Mouse (Mus musculus) midbrain, embryonic 11.5 days (tissue): Measurements from ENCODE around the gene Tekt2. TPM values are rescaled to one million over a fixed set of nuclear protein-coding genes. Genes with fewer than 3 reads are reported as not detected.

ENCODE experiments used
- ATAC-seq: fragments of 200-750 bp; cut with Nextera tagmentation; 2 replicates; pipeline ENCODE4 v1.8.0; 2017; ENCODE audit warnings: moderate TSS enrichment, moderate library complexity; ENCODE audit not compliant: low FRiP score
- DNase-seq: peaks from one replicate; pipeline ENCODE4 v3.0.0; 2015; ENCODE audit warnings: low spot score; ENCODE audit errors: missing footprints
- H3K27ac ChIP-seq: fragments of 300-500 bp; sonication (generic); 2 replicates; pipeline ENCODE4 v1.5.1; 2014; ENCODE audit warnings: low read depth, low read length
- H3K27me3 ChIP-seq: fragments of 300-500 bp; sonication (generic); 2 replicates; pipeline ENCODE4 v1.6.1; 2014; ENCODE audit warnings: mild to moderate bottlenecking, low read length, moderate library complexity, mixed read lengths; ENCODE audit not compliant: control insufficient read depth, insufficient read depth
- H3K36me3 ChIP-seq: fragments of 300-500 bp; sonication (generic); 2 replicates; pipeline ENCODE4 v1.6.1; 2014; ENCODE audit warnings: mild to moderate bottlenecking, low read length, moderate library complexity, mixed read lengths; ENCODE audit not compliant: control insufficient read depth, insufficient read depth
- H3K4me1 ChIP-seq: fragments of 300-500 bp; sonication (generic); 2 replicates; pipeline ENCODE4 v1.6.1; 2014; ENCODE audit warnings: low read length; ENCODE audit not compliant: control insufficient read depth, insufficient read depth
- H3K4me2 ChIP-seq: fragments of 300-500 bp; sonication (generic); 2 replicates; pipeline ENCODE4 v1.6.1; 2014; ENCODE audit warnings: mild to moderate bottlenecking, moderate library complexity
- H3K4me3 ChIP-seq: fragments of 300-500 bp; sonication (generic); 2 replicates; pipeline ENCODE4 v1.5.1; 2014; ENCODE audit warnings: low read depth, low read length
- H3K9ac ChIP-seq: fragments of 300-500 bp; sonication (generic); 2 replicates; pipeline ENCODE4 v1.6.1; 2014; ENCODE audit warnings: low read length
- H3K9me3 ChIP-seq: fragments of 300-500 bp; sonication (generic); 2 replicates; pipeline ENCODE4 v1.6.1; 2016; ENCODE audit warnings: low read length; ENCODE audit not compliant: control insufficient read depth
- WGBS: fragments of 180-500 bp; shearing (Covaris S2); extraction: QIAGEN DNeasy Blood & Tissue Kit; methylation state at CpG from one replicate; pipeline ENCODE4 v1.1.7; 2014; 5-methylcytosine and 5-hydroxymethylcytosine counted together
- polyA plus RNA-seq: library from polyadenylated mRNA; unstranded; fragments of >200 nt; fragmentation: Nextera tagmentation; extraction: Ambion mirVana; gene quantifications from 2 replicates; pipeline ENCODE4 v1.2.1, GENCODE M21; 2014

Tekt2 gene
- 1.8 and 2.2 TPM in 2 replicates for polyA plus RNA-seq

GRCm38 (mm10) chr4:126325281-126325861 is at the start of gene Tekt2:
Gene Tekt2 (minus strand): TSS chr4:126325688.
- WGBS, result 10% methylated on average over 23 of the region's 23 CpGs
- Histone ChIP-seq H3K4me2 (no peak within 1 kb of the TSS), H3K27ac (no peak within 1 kb of the TSS), H3K36me3 (no peaks in the 10 kb centered on the region), H3K9me3 (no peaks in the 10 kb centered on the region), H3K27me3 (peaks cover 6% of the 10 kb centered on the region), H3K4me1 (peaks cover 6% of the 10 kb centered on the region), H3K4me3 (no peak within 1 kb of the TSS), H3K9ac (no peak within 1 kb of the TSS)
- DNase-seq (no peak), ATAC-seq (no peak)

- no peak overlapping the region for H3K4me3 ChIP-seq
- H3K27ac ChIP-seq, result no peak overlapping the region
- no peak overlapping the region for H3K9ac ChIP-seq
- ATAC-seq, result no peak
- no peak for DNase-seq
- H3K4me1 ChIP-seq, result no peaks in the 10 kb centered on the region
- H3K9me3 ChIP-seq, result no peaks in the 10 kb centered on the region
- H3K4me2 ChIP-seq, result no peak overlapping the region
- 93% methylated on average over 9 of the region's 9 CpGs for WGBS
- no peaks in the 10 kb centered on the region; the same call in 1 of the 2 replicates for H3K36me3 ChIP-seq
- H3K27me3 ChIP-seq, result no peaks in the 10 kb centered on the region
Measured at GRCm38 (mm10) chr4:126371497-126371896, 46.0 kb upstream of the Tekt2 start.

- DNase-seq, result no peak
- no peak for ATAC-seq
- H3K9me3 ChIP-seq, result no peaks in the 10 kb centered on the region
- H3K9ac ChIP-seq, result no peak overlapping the region
- no peaks in the 10 kb centered on the region for H3K4me1 ChIP-seq
- H3K27ac ChIP-seq, result no peak overlapping the region
- H3K4me2 ChIP-seq, result no peak overlapping the region
- H3K36me3 ChIP-seq, result no peaks in the 10 kb centered on the region
- no peak overlapping the region for H3K4me3 ChIP-seq
- H3K27me3 ChIP-seq, result no peaks in the 10 kb centered on the region
- 100% methylated on average over 1 of the region's 1 CpGs for WGBS
Measured at GRCm38 (mm10) chr4:126360069-126360468, 34.6 kb upstream of the Tekt2 start.

GRCm38 (mm10) chr4:126343451-126343850 is 18.0 kb upstream of the Tekt2 start:
- Histone ChIP-seq H3K36me3 (peaks cover 3% of the 10 kb centered on the region; the same call in 1 of the 2 replicates), H3K27me3 (no peaks in the 10 kb centered on the region)
- no peak for ATAC-seq

GRCm38 (mm10) chr4:126339461-126339860 is 14.0 kb upstream of the Tekt2 start:
- no peaks in the 10 kb centered on the region for H3K9me3 ChIP-seq
- H3K27me3 ChIP-seq, result no peaks in the 10 kb centered on the region
- no peak for DNase-seq
- no peak overlapping the region for H3K4me3 ChIP-seq
- H3K4me2 ChIP-seq, result no peak overlapping the region
- no peaks in the 10 kb centered on the region for H3K4me1 ChIP-seq
- no peak for ATAC-seq
- WGBS, result 55% methylated on average over 4 of the region's 4 CpGs
- no peaks in the 10 kb centered on the region for H3K36me3 ChIP-seq
- H3K9ac ChIP-seq, result no peak overlapping the region
- no peak overlapping the region for H3K27ac ChIP-seq

More at GRCm38 (mm10) chr4:126343451-126343850, 18.0 kb upstream of the Tekt2 start:
- H3K9me3 ChIP-seq, result no peaks in the 10 kb centered on the region
- H3K4me2 ChIP-seq, result no peak overlapping the region
- no peak for DNase-seq
- no peak overlapping the region for H3K27ac ChIP-seq
- no peak overlapping the region for H3K9ac ChIP-seq
- no peaks in the 10 kb centered on the region for H3K4me1 ChIP-seq
- no peak overlapping the region for H3K4me3 ChIP-seq
- 73% methylated on average over 4 of the region's 4 CpGs for whole genome bisulfite sequencing

GRCm38 (mm10) chr4:126332358-126332757 is 6.9 kb upstream of the Tekt2 start:
- Histone ChIP-seq H3K9ac (no peak overlapping the region), H3K9me3 (no peaks in the 10 kb centered on the region), H3K27me3 (no peaks in the 10 kb centered on the region), H3K36me3 (no peaks in the 10 kb centered on the region), H3K4me3 (no peak overlapping the region), H3K4me2 (no peak overlapping the region), H3K27ac (no peak overlapping the region), H3K4me1 (no peaks in the 10 kb centered on the region)
- no peak for DNase-seq
- ATAC-seq, result no peak
- WGBS, result 46% methylated on average over 3 of the region's 3 CpGs

GRCm38 (mm10) chr4:126331751-126332150 is 6.3 kb upstream of the Tekt2 start:
- ATAC-seq, result no peak
- Histone ChIP-seq H3K27ac (no peak overlapping the region), H3K9me3 (no peaks in the 10 kb centered on the region), H3K27me3 (no peaks in the 10 kb centered on the region), H3K4me1 (no peaks in the 10 kb centered on the region), H3K4me2 (no peak overlapping the region), H3K9ac (no peak overlapping the region), H3K4me3 (no peak overlapping the region), H3K36me3 (no peaks in the 10 kb centered on the region)
- no peak for DNase-seq
- 71% methylated on average over 1 of the region's 1 CpGs for WGBS

- Histone ChIP-seq H3K4me2 (no peak overlapping the region), H3K9ac (no peak overlapping the region), H3K4me3 (no peak overlapping the region), H3K36me3 (no peaks in the 10 kb centered on the region), H3K9me3 (no peaks in the 10 kb centered on the region), H3K27me3 (peaks cover 1% of the 10 kb centered on the region), H3K27ac (no peak overlapping the region), H3K4me1 (no peaks in the 10 kb centered on the region)
- no peak for ATAC-seq
- 90% methylated on average over 4 of the region's 4 CpGs for WGBS
- no peak for DNase-seq
Measured at GRCm38 (mm10) chr4:126330295-126330694, 4.8 kb upstream of the Tekt2 start.

GRCm38 (mm10) chr4:126326036-126326435 is 548 bp upstream of the Tekt2 start:
- DNase-seq, result no peak
- Histone ChIP-seq H3K27me3 (peaks cover 6% of the 10 kb centered on the region), H3K27ac (no peak overlapping the region), H3K36me3 (no peaks in the 10 kb centered on the region), H3K4me3 (no peak overlapping the region), H3K4me2 (no peak overlapping the region), H3K9ac (no peak overlapping the region), H3K9me3 (no peaks in the 10 kb centered on the region), H3K4me1 (no peaks in the 10 kb centered on the region; the same call in 1 of the 2 replicates)
- no peak for ATAC-seq
- 20% methylated on average over 6 of the region's 6 CpGs for WGBS
